21 mouse cellular contexts compared by ENCODE assay signal in the genomic region with DNA sequence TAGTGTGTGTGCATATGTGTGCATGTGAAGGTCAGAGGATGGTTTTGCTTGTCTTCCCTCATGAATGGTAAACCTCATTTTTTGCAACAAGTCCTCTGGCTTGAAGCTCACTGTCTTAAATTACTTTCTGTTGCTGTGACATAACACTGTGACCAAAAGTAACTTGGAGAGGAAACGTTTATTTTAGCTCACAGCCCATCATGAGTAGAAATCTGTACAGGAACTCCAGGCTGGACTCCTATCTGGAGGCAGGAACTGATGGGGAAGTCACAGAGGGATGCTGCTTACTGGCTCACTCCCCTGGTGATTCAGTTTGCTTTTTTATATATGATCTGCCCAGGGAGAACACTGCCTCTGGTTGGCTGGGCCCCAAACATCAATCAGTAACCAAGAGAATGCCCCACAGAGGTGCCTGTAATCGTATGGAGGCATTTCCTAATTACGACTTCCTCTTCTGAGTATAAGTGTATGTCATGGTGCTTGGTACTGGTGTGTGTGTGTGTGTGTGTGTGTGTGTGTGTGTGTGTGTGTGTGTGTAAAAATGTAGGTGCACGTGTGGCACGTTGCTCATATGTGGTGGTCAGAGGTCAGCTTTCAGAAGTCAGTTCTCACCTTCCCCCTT. TPM values are rescaled to one million over a fixed set of nuclear protein-coding genes. Genes with fewer than 3 reads are reported as not detected.
A peak's percentile ranks its signal among the peaks of the same experiment; 100 is the strongest.
DNase-seq lines count a peak whose midpoint lies in the region; ATAC-seq and TF ChIP-seq lines count a peak whose summit lies in the region.
"Had no signal": no experiment of that assay in that cellular context is flagged by ENCODE, and none has a peak within 500 bp of the region (broad histone marks: within the 10 kb centered on the region; RNA-seq: fewer than 3 reads in every experiment).

No protein-coding gene starts in this region.

- peaks cover 94% of the 10 kb centered on the region for H3K36me3 ChIP-seq in embryonic facial prominence, embryonic 14.5 days (ENCODE audit: control insufficient read depth, insufficient read depth, low read length)
- peaks cover 98% of the 10 kb centered on the region for H3K36me3 ChIP-seq in embryonic facial prominence, embryonic 10.5 days (replicated peaks)
- H3K36me3 ChIP-seq in intestine, postnatal 0 days (ENCODE audit: control insufficient read depth, insufficient read depth), result peaks cover 77% of the 10 kb centered on the region
- peaks cover 47% of the 10 kb centered on the region for H3K36me3 ChIP-seq in stomach, postnatal 0 days (ENCODE audit: control insufficient read depth, insufficient read depth, low read length)

- H3K4me3 ChIP-seq in embryonic facial prominence, embryonic 14.5 days (ENCODE audit: low read depth, low read length), result no peak overlapping the region
- H3K4me3 ChIP-seq in embryonic facial prominence, embryonic 10.5 days, result no peak overlapping the region
- no peak overlapping the region for H3K4me3 ChIP-seq in intestine, postnatal 0 days (ENCODE audit: low read depth, low read length)
- H3K4me3 ChIP-seq in stomach, postnatal 0 days (ENCODE audit: low read depth, low read length), result no peak overlapping the region
- H3K4me3 ChIP-seq: embryonic facial prominence, embryonic 12.5 days; forebrain, embryonic 12.5 days; heart, adult 2 months; heart, embryonic 15.5 days; hindbrain, embryonic 13.5 days had no signal

- no peaks in the 10 kb centered on the region for H3K9me3 ChIP-seq in embryonic facial prominence, embryonic 14.5 days (ENCODE audit: control insufficient read depth, low read length)
- no peaks in the 10 kb centered on the region for H3K9me3 ChIP-seq in embryonic facial prominence, embryonic 10.5 days
- H3K9me3 ChIP-seq in intestine, postnatal 0 days (ENCODE audit: control insufficient read depth), result no peaks in the 10 kb centered on the region
- H3K9me3 ChIP-seq in stomach, postnatal 0 days (ENCODE audit: control insufficient read depth, low read length), result no peaks in the 10 kb centered on the region
- H3K9me3 ChIP-seq: embryonic facial prominence, embryonic 12.5 days; forebrain, embryonic 12.5 days; heart, embryonic 15.5 days; hindbrain, embryonic 13.5 days had no signal

- TF ChIP-seq CTCF in intestine, postnatal 0 days (IDR thresholded peaks at IDR 0.05; ENCODE audit: low read depth), result no peak
- no peak for TF ChIP-seq CTCF in stomach, postnatal 0 days (IDR thresholded peaks at IDR 0.05; ENCODE audit: low read depth)

- H3K27ac ChIP-seq in embryonic facial prominence, embryonic 14.5 days (replicated peaks; ENCODE audit: low read depth, low read length), result no peak overlapping the region
- no peak overlapping the region for H3K27ac ChIP-seq in embryonic facial prominence, embryonic 10.5 days (replicated peaks)
- peak overlapping the region; percentile 28; the same call in 1 of the 2 replicates for H3K27ac ChIP-seq in intestine, postnatal 0 days (ENCODE audit: low read depth, low read length)
- no peak overlapping the region for H3K27ac ChIP-seq in stomach, postnatal 0 days (replicated peaks)
- H3K27ac ChIP-seq: embryonic facial prominence, embryonic 12.5 days; forebrain, embryonic 12.5 days; heart, adult 2 months; heart, embryonic 15.5 days; hindbrain, embryonic 13.5 days had no signal

- no peak overlapping the region for H3K4me2 ChIP-seq in embryonic facial prominence, embryonic 14.5 days (ENCODE audit: low read depth, low read length)
- H3K4me2 ChIP-seq in intestine, postnatal 0 days (replicated peaks; ENCODE audit: low read depth), result no peak overlapping the region
- H3K4me2 ChIP-seq in stomach, postnatal 0 days (replicated peaks; ENCODE audit: low read depth), result no peak overlapping the region
- H3K4me2 ChIP-seq: embryonic facial prominence, embryonic 12.5 days; forebrain, embryonic 12.5 days; heart, embryonic 11.5 days; heart, embryonic 15.5 days; hindbrain, embryonic 13.5 days had no signal

- H3K4me1 ChIP-seq in embryonic facial prominence, embryonic 14.5 days (ENCODE audit: control insufficient read depth, insufficient read depth, low read length), result no peaks in the 10 kb centered on the region
- H3K4me1 ChIP-seq in embryonic facial prominence, embryonic 10.5 days, result no peaks in the 10 kb centered on the region
- H3K4me1 ChIP-seq in intestine, postnatal 0 days (replicated peaks; ENCODE audit: control insufficient read depth, insufficient read depth, low read length), result no peaks in the 10 kb centered on the region
- H3K4me1 ChIP-seq in stomach, postnatal 0 days (replicated peaks; ENCODE audit: control insufficient read depth, insufficient read depth), result no peaks in the 10 kb centered on the region
- H3K4me1 ChIP-seq: embryonic facial prominence, embryonic 12.5 days; forebrain, embryonic 12.5 days had no signal

- TF ChIP-seq EP300 in stomach, postnatal 0 days (optimal IDR thresholded peaks at IDR 0.05), result no peak

- ATAC-seq in embryonic facial prominence, embryonic 14.5 days (ENCODE audit: low read depth), result 0 out of 2 replicates have a peak, but pooled peaks have one; percentile 5
- ATAC-seq in intestine, postnatal 0 days, result peak; percentile 31
- ATAC-seq in neutrophil, adult 5-6 weeks (ENCODE audit: extremely low read depth, insufficient number of reproducible peaks, low FRiP score, poor library complexity, severe bottlenecking), result peak; percentile 50; the same call in 1 of the 2 replicates
- ATAC-seq in stomach, postnatal 0 days (ENCODE audit: low FRiP score, low TSS enrichment), result no peak
- ATAC-seq: forebrain, embryonic 16.5 days had no signal

- 78% methylated on average over 5 of the region's 5 CpGs for WGBS in embryonic facial prominence, embryonic 14.5 days
- WGBS in embryonic facial prominence, embryonic 10.5 days, result 90% methylated on average over 5 of the region's 5 CpGs
- WGBS in intestine, postnatal 0 days, result 56% methylated on average over 5 of the region's 5 CpGs
- 75% methylated on average over 5 of the region's 5 CpGs for WGBS in stomach, postnatal 0 days

- H3K27me3 ChIP-seq in embryonic facial prominence, embryonic 14.5 days (replicated peaks; ENCODE audit: control insufficient read depth, insufficient read depth, low read length), result no peaks in the 10 kb centered on the region
- H3K27me3 ChIP-seq in embryonic facial prominence, embryonic 10.5 days (replicated peaks; ENCODE audit: low read depth, poor library complexity, severe bottlenecking), result no peaks in the 10 kb centered on the region
- H3K27me3 ChIP-seq in intestine, postnatal 0 days (replicated peaks; ENCODE audit: control insufficient read depth, insufficient read depth, low read length), result no peaks in the 10 kb centered on the region
- H3K27me3 ChIP-seq in stomach, postnatal 0 days (ENCODE audit: control insufficient read depth, insufficient read depth, low read length), result no peaks in the 10 kb centered on the region
- H3K27me3 ChIP-seq: CH12.LX; embryonic facial prominence, embryonic 12.5 days; forebrain, embryonic 12.5 days; heart, embryonic 15.5 days; hindbrain, embryonic 13.5 days had no signal

- no peak overlapping the region for H3K9ac ChIP-seq in embryonic facial prominence, embryonic 14.5 days (ENCODE audit: low read depth, low read length)
- H3K9ac ChIP-seq in intestine, postnatal 0 days (ENCODE audit: low read depth, low read length), result no peak overlapping the region
- no peak overlapping the region for H3K9ac ChIP-seq in stomach, postnatal 0 days (ENCODE audit: low read length)
- H3K9ac ChIP-seq: embryonic facial prominence, embryonic 12.5 days; forebrain, embryonic 12.5 days; heart, embryonic 15.5 days; hindbrain, embryonic 13.5 days had no signal

- no peak for DNase-seq in embryonic facial prominence, embryonic 14.5 days (ENCODE audit: low spot score)
- no peak for DNase-seq in embryonic facial prominence, embryonic 10.5 days (ENCODE audit: low spot score)
- DNase-seq in 416B (ENCODE audit: low read depth), result peak; percentile 51
- no peak for DNase-seq in kidney, postnatal 14 days
- DNase-seq in urinary bladder, postnatal 10 days (ENCODE audit: low spot score), result no peak
- DNase-seq in stomach, postnatal 0 days (ENCODE audit: low spot score), result no peak
- DNase-seq: adrenal gland, adult 2 months; adrenal gland, postnatal 25 days; cerebellum, postnatal 14 days; embryo, embryonic 11 days; heart, adult 2 months; heart, postnatal 14 days had no signal

RNA-seq across cellular contexts. Expression of a gene that starts 38.3 kb away (rescaled TPM):
- polyA plus RNA-seq in embryonic facial prominence, embryonic 14.5 days (2014; fragmentation: Nextera tagmentation; extraction: Ambion mirVana), result 63.0 and 66.0 TPM in 2 replicates
- 60.0 and 69.9 TPM in 2 replicates for polyA plus RNA-seq in embryonic facial prominence, embryonic 10.5 days (2016; fragmentation: Nextera tagmentation; extraction: Ambion mirVana)
- polyA plus RNA-seq in intestine, postnatal 0 days (2015; fragmentation: Nextera tagmentation; extraction: Ambion mirVana), result 17.7 and 18.9 TPM in 2 replicates
- total RNA-seq in neutrophil, adult 5-6 weeks (2017), result 36.7 and 37.0 TPM in 2 replicates
- 18.7 and 21.6 TPM in 2 replicates for polyA plus RNA-seq in stomach, postnatal 0 days (2015; fragmentation: Nextera tagmentation; extraction: Ambion mirVana)

RNA-seq across cellular contexts. Expression of a gene that starts 47.2 kb away (rescaled TPM):
- polyA plus RNA-seq in embryonic facial prominence, embryonic 14.5 days (2014; fragmentation: Nextera tagmentation; extraction: Ambion mirVana), result 20.2 and 26.5 TPM in 2 replicates
- polyA plus RNA-seq in embryonic facial prominence, embryonic 10.5 days (2016; fragmentation: Nextera tagmentation; extraction: Ambion mirVana), result 22.4 and 22.5 TPM in 2 replicates
- polyA plus RNA-seq in intestine, postnatal 0 days (2015; fragmentation: Nextera tagmentation; extraction: Ambion mirVana), result 9.2 and 10.7 TPM in 2 replicates
- 11.6 and 18.3 TPM in 2 replicates for total RNA-seq in neutrophil, adult 5-6 weeks (2017)
- 6.2 and 6.9 TPM in 2 replicates for polyA plus RNA-seq in stomach, postnatal 0 days (2015; fragmentation: Nextera tagmentation; extraction: Ambion mirVana)
